Mouse (Mus musculus) adrenal gland, adult 2 months (tissue): ENCODE measurements around the gene Tbpl1. TPM values are rescaled to one million over a fixed set of nuclear protein-coding genes. Genes with fewer than 3 reads are reported as not detected.

Experiments
- DNase-seq: peaks from one replicate; pipeline ENCODE4 v3.0.0; 2021
- polyA plus RNA-seq: library from polyadenylated mRNA; depleted of rRNA; stranded (reverse); fragments of >200 nt; gene quantifications from 2 replicates; pipeline ENCODE4 v1.2.3, GENCODE M21; 2012
- total RNA-seq, 2 experiments: library from RNA; stranded (reverse); gene quantifications; 2 replicates each; pipeline ENCODE4 v1.2.3; 2021

Tbpl1 gene
- total and polyA plus RNA-seq, 3 experiments: 24.9 to 37.9 (median 34.3) TPM

DNA sequence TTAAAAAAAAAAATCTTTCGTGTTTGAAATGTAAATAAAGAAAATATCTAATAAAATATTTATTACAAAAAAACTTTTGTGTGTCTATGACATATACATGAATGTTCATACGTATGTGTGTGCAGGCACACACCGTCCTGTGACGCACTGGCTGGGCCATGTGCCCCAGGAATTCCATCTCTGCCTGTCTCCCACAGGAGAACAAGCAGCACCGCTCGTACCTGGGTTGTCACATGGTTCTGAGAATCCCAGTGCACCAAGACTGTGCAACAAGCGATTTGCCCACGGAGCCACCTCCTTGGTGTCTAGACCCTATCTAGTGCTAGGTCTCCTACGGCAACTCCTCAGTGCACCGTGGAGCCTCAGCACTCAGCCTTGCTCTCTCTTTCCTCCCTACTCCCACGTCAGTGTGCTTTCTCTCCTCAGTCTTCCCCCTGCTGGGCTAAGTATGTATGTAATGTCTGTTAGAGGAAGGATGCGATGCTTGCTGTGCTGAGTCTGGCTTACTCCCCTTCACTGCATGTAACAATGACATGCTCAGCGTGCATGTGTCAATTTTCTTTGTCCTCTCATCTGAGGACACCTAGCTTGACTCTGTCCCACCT lies 21.5 kb downstream of the Tbpl1 start:
- no peak for DNase-seq

DNA sequence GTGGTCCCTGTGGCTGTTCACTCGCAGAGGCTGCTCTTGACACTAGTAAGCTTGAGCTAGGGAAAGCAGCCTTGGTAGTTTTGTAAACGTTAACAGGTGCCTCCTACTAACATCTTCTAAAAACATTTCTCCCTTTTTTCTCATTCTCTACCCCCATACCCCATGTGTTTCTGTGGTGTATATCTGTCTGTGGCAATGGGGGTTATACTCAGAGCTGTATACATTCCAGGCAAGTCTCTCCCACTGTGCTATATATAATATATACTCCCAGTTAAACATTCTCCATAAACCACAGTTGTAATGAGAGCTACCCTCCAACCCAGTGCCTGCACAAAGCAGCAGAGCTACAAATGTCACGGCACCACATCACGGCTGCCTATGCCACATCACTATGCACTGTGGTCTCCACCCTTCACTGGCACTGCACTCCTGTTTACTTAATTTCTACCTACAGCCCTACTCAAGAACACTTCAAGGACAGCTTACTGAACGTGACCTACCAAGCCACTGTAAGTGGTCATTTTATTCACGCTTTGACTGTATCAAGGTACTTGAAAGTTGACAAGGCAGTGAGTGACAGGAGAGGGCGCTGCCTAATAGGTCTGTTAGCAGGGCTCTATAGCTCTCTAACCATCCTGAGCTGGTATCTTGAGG lies 23.4 kb downstream of the Tbpl1 start:
- no peak for DNase-seq

DNA sequence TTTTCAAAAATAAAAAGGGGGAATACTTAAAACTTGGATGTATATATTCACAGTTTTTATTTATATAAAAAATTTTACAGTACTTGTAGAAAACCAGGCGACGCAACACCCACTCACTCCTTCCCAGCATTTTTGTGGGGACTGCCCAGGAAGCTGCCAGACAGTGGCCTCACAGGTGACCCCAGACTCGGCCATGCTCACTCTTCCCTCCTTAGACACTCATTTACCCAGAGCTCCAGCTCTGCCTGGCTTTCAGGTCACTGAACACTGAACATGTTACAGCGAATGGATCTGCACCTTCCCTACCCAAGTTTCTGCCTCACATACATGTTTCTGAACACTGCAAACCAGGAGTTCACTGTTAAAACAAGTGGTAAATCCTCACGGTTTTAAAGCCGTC lies 27.9 kb downstream of the Tbpl1 start:
- no peak for DNase-seq

DNA sequence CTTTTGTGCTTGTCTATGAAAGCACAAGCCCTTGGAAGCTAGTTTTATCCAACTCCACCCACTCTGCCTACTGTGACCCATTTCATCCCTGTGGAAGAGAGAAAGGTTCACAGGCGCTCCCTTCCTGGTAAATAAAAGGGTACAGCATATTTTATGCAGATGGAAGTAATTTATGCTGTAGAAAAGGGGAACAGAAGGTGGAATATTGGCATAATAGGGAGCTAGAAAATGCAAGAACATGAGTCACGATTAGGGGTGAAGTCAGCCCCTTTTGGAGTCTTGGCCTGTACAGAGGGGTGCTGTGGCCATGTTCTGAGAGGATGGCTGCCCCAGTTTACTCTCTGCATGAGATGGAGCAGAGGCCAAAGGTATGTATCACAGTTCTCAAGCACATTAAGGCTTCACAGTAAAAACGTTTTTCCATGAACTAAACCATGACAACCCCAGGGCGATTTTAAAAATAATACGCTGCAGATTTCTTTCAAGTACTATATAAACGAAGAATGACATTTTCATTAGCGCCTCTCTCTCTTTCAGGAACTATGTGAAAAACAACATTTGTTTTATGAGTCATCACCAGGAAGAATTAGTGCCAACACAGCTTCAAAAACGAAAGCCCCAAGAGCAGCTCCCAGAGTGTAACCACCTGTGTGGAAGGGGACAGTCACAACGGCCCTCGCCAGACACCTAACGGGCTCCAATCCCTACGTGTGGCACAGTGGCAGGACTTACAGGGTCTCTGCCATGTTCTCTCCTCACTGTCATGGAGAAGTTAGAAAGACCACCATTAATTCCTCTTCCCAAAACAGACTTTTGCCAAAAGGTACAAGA lies 30.0 kb downstream of the Tbpl1 start:
- no peak for DNase-seq

DNA sequence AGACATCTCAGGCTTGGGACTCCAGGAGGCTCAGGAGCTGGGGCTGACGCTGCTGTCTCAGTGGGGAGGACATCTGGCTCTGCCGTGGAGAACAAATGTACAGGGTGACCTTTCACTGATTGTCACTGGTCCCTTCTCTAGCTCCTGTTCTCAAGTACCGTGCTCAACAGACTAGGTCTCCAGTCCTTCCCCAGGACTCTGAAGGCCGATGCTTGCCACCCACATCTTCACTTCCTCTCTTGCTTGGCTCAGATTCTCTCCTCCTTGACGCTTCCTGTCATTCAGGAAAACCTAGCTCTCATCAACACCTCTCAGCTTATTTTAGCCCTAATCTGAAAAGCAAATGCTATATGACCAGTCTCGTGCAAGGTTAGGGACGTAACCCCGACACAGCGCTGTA lies 31.0 kb downstream of the Tbpl1 start:
- no peak for DNase-seq

DNA sequence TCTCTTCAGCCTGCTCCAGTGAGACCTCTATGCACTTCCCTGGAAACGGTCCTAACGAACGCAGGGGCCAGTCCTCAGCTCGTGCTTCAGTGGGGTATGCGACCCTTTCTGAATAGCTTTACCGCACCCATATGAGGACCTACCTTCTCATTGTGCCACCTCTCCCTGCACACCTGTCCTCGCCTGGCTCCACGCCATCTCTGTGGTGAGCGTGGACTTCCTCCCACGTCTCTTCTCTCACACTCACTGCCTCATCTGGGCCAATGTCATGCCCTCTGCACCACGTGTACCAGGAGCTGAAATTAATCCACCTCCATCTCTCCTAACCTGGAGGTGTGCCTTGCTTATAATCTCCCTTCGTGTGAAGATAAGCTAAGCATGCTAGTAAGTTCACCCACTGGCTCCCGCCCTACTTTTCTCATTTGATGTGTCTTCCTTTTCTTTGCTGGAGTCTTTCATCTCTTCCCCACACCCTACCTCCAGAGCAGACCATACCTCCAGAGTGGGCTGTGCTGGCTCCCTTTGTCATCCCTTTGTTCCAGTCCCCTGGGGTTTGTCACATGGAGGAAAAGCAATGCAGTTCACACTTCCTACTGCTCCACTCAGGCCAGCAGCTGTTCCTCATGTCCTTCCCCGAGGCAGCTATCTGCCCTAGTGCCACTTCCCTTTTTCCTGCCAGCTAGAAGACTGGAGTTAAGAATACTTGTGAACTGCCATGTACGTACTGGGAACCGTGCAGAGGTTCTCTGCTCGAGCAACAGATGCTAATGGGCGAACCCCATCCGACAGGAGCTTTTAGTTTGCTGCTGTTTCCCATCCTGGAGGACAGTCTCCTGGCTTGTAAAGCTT lies 32.0 kb downstream of the Tbpl1 start:
- no peak for DNase-seq

DNA sequence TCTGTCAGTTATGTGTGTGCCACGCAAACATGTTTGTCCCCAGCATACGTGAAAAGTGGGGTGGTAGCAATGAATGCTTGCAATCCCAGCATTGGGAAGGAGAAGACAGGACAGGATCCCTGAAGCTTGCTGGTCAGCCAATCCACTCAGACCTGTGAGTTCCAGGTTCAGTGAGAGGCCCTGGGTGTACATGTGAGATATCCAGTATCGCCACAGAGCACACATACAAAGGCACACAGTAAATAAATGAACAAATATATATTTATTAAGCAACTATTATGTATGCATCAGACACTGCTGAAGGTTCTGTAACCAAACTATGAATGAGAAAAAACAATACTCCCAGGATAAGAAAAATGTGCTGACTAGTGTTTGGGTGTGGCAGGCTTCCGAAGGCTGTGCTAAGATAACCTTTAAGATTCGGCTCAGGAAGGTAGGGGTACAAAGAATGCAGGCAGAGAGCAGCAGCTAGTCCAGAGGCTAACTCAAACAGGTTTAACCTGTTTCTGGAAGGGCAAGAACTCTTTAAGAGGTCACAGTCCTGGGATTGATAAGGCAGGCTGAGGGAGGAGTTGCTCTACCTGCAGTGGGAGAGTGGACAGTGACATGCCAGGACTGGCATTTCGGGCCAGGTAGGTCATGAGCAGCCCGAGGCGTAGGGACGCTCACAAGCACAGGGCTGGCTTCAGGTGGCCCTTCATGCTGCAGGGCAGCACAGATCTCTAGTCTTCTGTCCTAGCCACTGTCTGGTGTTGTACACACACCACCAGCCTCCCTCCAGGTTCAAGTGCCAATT lies 33.4 kb downstream of the Tbpl1 start:
- DNase-seq: no peak

DNA sequence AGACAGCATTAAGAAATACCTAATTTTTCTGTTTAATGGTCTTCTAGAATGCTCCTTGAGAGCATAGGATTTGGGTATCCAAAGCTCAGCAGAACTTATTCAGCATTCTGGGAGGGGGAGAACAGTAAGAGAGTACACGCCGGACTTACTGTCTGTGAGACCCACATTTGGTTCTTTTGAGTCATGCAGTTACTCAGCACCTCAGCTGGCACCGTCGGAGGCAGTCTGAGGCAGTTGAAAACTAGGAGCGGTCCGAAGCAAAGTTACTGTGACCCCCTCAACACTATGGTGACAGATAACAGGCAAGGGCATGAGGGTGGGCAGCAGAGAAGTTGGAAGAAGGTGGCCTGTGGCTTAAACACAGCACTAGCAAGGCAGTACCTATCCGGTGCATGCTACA lies 34.9 kb downstream of the Tbpl1 start:
- no peak for DNase-seq

DNA sequence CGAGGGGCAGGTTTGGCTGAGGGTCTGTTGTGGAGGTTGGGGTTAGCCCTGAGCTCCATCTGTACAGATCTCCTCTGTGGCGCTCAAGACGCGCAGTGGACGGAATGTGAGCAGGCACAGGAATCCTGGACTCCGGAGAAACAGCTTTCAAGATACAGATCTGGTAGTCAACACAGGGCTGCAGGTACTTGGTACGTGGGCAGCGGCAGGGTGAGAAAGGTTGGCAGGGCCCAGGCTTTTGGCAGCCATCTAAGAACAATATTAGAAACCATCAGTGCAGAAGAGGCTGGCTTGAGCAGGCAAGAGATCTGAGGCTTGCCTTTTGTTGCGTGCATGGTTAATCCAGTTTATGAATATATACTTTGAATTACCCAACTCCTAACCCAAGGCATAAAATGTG lies 35.5 kb downstream of the Tbpl1 start:
- no peak for DNase-seq

DNA sequence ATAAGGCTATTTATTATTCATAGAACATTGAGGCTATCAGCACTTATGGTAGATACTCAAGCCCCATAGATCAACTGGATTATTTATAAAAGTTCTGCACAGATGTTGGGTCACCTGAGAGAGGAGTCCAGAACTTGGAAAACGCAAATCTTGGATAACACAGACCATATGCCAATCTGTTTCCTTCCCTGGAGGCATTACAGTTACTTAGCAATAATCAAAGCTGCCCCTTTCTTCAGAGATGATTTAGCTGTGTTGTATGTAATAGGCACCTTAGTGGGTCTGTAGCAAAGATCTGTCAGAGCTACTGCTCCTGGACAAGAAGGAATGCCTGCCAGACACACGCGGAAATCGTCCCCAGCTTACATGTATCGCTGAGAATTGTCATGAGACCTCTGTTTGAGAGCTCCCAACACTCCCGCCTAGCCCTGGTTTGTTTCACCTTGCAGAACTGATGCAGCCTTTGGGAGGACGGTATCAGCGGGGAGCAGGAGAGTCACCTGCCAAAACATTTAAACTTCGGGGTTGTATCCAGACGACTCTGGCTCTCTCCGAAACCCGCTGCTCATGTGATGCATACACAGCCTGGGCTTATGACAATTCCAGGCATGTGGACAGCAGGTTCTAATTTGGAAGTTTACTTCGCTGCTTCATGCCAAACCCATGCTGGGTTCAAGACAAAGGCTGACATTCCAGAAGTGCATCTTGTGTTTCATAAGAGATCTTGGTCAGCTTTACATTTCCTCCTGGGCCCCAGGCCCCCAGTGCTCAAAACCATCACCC lies 55.7 kb downstream of the Tbpl1 start:
- DNase-seq: no peak

DNA sequence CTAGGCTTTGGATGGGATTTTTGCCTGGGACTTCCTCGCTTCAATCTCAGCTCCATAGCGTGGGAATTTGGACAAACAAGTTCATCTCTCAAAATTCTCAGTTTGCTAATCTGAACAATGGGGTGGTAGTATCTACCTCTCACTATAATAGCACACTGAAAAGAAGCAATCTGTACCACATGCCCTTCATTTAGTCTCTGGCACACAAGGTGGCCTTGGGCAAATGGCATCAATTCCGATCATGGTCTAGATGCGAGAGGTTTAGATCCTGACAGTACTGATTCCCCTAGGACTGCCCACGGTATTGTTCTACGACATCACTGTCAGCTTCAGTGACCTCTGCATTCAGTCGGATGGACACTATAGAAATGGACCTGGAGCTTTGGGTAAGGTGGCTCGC lies 57.6 kb downstream of the Tbpl1 start:
- DNase-seq: no peak

DNA sequence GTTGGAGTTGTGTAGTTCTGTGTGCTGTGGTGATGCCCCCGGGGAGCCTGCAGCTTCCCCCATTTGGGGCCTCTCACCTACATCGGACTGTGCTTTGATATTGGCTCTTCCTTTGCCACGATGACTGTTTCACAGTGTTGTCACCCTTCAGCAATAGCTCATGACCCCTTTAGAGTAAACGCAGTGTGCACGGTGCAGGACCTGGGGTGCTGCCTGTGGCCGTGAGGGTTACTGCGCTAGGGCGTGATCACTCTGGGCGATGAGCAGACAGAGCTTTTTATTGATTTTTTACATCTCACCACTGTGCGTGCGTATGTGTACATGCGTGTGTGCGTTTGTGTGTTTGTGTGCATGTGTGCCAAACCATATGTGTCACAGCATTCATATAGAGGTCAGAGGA lies 63.2 kb downstream of the Tbpl1 start:
- DNase-seq: no peak

DNA sequence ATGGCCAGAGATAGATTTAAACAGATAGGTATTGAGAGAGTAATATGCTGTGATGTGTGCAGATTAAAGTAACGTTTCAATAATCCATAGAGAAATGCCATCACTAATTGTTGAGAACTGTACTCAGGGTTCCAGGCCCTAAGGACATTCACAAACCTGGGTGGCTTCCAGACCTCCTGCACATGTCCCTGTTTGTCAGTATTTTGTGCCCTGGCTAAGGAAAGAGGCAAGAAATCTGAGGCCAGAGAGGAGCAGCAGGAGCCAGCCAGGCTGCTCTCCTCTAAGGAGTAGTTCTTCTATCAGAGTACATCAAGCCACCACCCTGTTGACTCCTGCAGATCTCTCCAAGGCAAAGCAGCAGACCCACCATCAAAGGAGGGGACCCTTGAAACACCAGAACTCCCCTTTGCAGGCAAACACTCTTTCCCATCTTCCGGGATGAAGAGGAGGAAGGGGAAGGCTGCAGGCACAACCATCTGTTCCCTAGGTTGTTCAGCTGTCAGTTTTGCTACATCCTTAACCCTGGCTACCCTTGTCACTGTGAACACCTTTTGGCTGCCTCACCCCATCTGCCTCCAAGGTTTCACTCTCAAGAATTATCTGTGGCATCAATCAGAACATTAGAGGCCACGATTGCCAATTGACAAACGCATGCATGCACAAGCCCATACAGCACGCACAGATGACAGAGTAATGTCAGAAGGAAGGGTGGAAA lies 71.3 kb downstream of the Tbpl1 start:
- DNase-seq: no peak

DNA sequence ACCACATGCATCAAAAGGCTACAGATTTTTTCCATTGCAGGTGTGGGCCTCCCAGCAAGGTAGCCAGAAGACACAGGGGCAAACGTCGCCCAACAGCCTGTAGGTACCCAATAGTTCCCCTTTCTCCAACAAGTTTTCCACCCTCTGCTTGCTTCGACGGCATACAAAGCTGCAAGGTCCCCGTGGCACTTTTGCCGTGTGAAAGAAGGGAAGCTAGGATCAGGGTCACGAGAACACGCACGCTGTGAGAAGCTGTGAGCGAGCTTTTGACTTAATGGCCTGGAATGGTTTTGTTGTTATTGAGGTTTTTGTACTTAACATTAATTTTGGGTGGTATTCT lies 72.4 kb downstream of the Tbpl1 start:
- no peak for DNase-seq

DNA sequence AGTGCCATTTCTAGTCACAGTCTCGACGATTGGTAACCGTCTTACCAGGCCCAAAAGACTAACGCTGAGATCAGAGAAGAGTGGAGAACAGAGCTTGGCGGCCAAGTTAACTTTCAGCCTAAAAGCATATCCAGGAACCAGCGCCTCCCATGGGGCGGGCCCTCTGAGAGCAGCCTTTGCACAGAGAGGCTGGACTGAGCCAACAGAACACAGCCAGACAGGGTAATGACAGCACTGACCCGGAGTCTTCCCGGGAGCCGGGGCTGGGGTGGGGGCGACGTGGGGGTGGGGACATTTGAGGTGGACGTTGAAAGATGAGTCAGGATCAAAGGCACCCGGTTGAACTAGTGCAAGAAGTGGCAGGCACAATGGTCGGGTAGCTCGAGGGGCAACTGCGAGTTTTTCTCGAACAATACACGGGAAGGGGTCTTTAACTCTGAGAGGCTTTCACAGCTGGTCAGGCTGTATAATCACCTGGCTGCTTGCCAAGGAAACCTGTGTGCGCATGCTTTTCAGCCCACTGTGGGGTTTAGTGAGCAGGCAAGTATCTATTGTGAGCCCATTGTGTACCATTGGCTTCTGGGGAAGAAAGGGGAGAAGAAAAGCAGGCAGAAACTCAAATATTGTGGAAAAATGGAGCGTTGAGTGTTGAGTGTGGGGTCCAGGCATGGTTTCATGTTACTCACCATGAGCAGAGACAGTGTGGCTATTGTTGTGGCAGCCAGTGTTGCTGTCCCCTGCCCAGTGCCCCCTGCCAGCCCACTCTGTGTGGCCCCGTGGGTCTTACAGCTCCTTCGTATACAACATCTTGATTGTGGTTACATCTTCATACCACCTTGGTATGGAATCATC lies 73.0 kb downstream of the Tbpl1 start:
- peak; percentile 18 for DNase-seq
